ENCODE assay signal across 1 mouse cellular context in the genomic region with DNA sequence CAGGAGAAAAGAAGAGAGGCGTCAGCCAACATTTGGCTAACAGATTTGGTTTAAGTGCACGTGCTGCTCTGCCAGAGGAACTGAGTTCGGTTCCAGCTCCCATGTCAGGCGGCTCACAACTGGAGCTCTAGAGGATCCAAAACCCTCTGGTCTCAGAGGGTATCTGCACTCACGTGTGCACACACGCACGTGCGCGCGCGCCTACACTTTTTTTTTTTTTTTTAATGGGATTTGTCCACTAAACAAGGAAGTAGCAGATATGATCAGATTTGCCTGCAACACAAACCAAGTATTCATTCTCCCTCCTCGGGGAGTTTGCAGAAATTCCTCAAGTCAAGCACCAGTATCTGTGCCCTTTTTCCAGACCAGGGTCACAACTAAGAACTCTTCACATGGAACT.
A peak's percentile ranks its signal among the peaks of the same experiment; 100 is the strongest.
TF ChIP-seq lines count a peak whose summit lies in the region.

No protein-coding gene starts in this region.

TF ChIP-seq in ES-E14, 5 proteins besides CTCF, POLR2A, EP300 and RAD21:
- TF ChIP-seq MAFK (IDR thresholded peaks at IDR 0.05; ENCODE audit: insufficient read depth, low read depth, low read length) (no peak), ZNF384 (IDR thresholded peaks at IDR 0.05; ENCODE audit: low read depth, low read length) (peak; percentile 71; the same call in 1 of the 2 replicates)
TF ChIP-seq in ES-E14: peak in this region for 1.
